Mouse (Mus musculus) brain, embryonic 14.5 days (tissue): Measurements from ENCODE around the gene Olfr638. TPM values are rescaled to one million over a fixed set of nuclear protein-coding genes. Genes with fewer than 3 reads are reported as not detected.
"Not testable (repeated sequence)": the region's sequence is repeated elsewhere in the genome, so short reads cannot be mapped to it uniquely, and the experiment has no call there.

Experiments
- DNase-seq: peaks from one replicate; pipeline ENCODE4 v3.0.0-alpha.2; 2011; ENCODE audit warnings: low read depth
- CTCF ChIP-seq: fragments of 200-500 bp; IDR thresholded peaks from 2 replicates; pipeline ENCODE4 v1.5.1; 2012; ENCODE audit warnings: inconsistent platforms, mild to moderate bottlenecking, moderate library complexity, borderline replicate concordance; ENCODE audit not compliant: insufficient read depth, insufficient read length; ENCODE audit errors: extremely low read depth
- POLR2A ChIP-seq: fragments of 200-500 bp; IDR thresholded peaks from 2 replicates; pipeline ENCODE4 v1.6.1; 2012; ENCODE audit warnings: mild to moderate bottlenecking, inconsistent platforms, borderline replicate concordance; ENCODE audit not compliant: poor library complexity, insufficient read depth, insufficient read length, severe bottlenecking; ENCODE audit errors: extremely low read depth
- polyA plus RNA-seq: library from polyadenylated mRNA; depleted of rRNA; stranded (reverse); fragments of >200 nt; gene quantifications from 2 replicates; pipeline ENCODE4 v1.2.3, GENCODE M21; 2012; rRNA removed

Olfr638 gene
- polyA plus RNA-seq, result not detected in 2 replicates

- TF ChIP-seq POLR2A (no peak), CTCF (no peak)
- DNase-seq, result no peak
Observed at GRCm38 (mm10) chr7:103998446-103998845, at the start of gene Olfr638. Gene Olfr638, plus strand, starts transcription at chr7:103998746.

GRCm38 (mm10) chr7:103966873-103967272 is 31.7 kb upstream of the Olfr638 start:
- not testable (repeated sequence) for DNase-seq

GRCm38 (mm10) chr7:103970852-103971251 is 27.7 kb upstream of the Olfr638 start, which contains the start of gene Olfr635:
Gene Olfr635, plus strand, starts transcription at chr7:103971152.
- no peak for TF ChIP-seq POLR2A
- no peak for TF ChIP-seq CTCF
- DNase-seq, result no peak

GRCm38 (mm10) chr7:103971782-103972181 is 26.8 kb upstream of the Olfr638 start:
- DNase-seq, result no peak
- TF ChIP-seq POLR2A (no peak), CTCF (no peak)

GRCm38 (mm10) chr7:103999124-103999523 is 578 bp downstream of the Olfr638 start:
- DNase-seq, result no peak
- TF ChIP-seq CTCF, result no peak
- TF ChIP-seq POLR2A, result no peak

GRCm38 (mm10) chr7:104017203-104017602 is 18.7 kb downstream of the Olfr638 start, which contains the start of gene Olfr639:
Gene Olfr639, minus strand, starts transcription at chr7:104017303.
- TF ChIP-seq CTCF (no peak), POLR2A (no peak)
- DNase-seq, result no peak

- no peak for DNase-seq
- no peak for TF ChIP-seq POLR2A
- TF ChIP-seq CTCF, result no peak
Observed at GRCm38 (mm10) chr7:104018953-104019352, 20.4 kb downstream of the Olfr638 start.

GRCm38 (mm10) chr7:104021651-104022050 is 23.1 kb downstream of the Olfr638 start:
- TF ChIP-seq CTCF, result no peak
- no peak for TF ChIP-seq POLR2A
- no peak for DNase-seq

GRCm38 (mm10) chr7:104025473-104025872 is 26.9 kb downstream of the Olfr638 start, which contains the start of gene Olfr640:
Gene Olfr640, minus strand, starts transcription at chr7:104025573.
- DNase-seq, result no peak
- TF ChIP-seq POLR2A, result no peak
- TF ChIP-seq CTCF, result no peak

GRCm38 (mm10) chr7:104026978-104027377 is 28.4 kb downstream of the Olfr638 start:
- no peak for DNase-seq
- no peak for TF ChIP-seq CTCF
- TF ChIP-seq POLR2A, result no peak

GRCm38 (mm10) chr7:104035145-104035544 is 36.6 kb downstream of the Olfr638 start, which contains the start of gene Olfr641:
Gene Olfr641, plus strand, starts transcription at chr7:104035445.
- no peak for DNase-seq
- no peak for TF ChIP-seq POLR2A

GRCm38 (mm10) chr7:104050745-104051144 is 52.2 kb downstream of the Olfr638 start:
- no peak for TF ChIP-seq POLR2A
- no peak for TF ChIP-seq CTCF

GRCm38 (mm10) chr7:104052566-104052965 is 54.0 kb downstream of the Olfr638 start, which contains the start of gene Olfr642:
Gene Olfr642, minus strand, starts transcription at chr7:104052666.
- DNase-seq, result no peak
- no peak for TF ChIP-seq POLR2A
- TF ChIP-seq CTCF, result no peak

More at GRCm38 (mm10) chr7:104050745-104051144, 52.2 kb downstream of the Olfr638 start:
- DNase-seq, result no peak

Other genes starting within 250 kb of the Olfr638 start
- not detected in 2 replicates for gene Olfr630, start 241.4 kb upstream of the Olfr638 start, polyA plus RNA-seq
- not detected in 2 replicates for gene Olfr69, start 227.2 kb upstream of the Olfr638 start, polyA plus RNA-seq
- not detected in 2 replicates for gene Olfr68, start 219.0 kb upstream of the Olfr638 start, polyA plus RNA-seq
- not detected in 2 replicates for gene Olfr67, start 206.9 kb upstream of the Olfr638 start, polyA plus RNA-seq
- 1,200 and 1,643 TPM in 2 replicates for gene Hbb-bt, start 184.8 kb upstream of the Olfr638 start, polyA plus RNA-seq
- 4,622 and 5,050 TPM in 2 replicates for gene Hbb-bs, start 170.7 kb upstream of the Olfr638 start, polyA plus RNA-seq
- gene Hbb-bh2, start 158.2 kb upstream of the Olfr638 start, polyA plus RNA-seq, result not detected in 2 replicates
- 4.5 and 6.0 TPM in 2 replicates for gene Hbb-bh1, start 155.6 kb upstream of the Olfr638 start, polyA plus RNA-seq
- 331 and 571 TPM in 2 replicates for gene Hbb-y, start 145.5 kb upstream of the Olfr638 start, polyA plus RNA-seq
- not detected in 2 replicates for gene Olfr66, start 112.5 kb upstream of the Olfr638 start, polyA plus RNA-seq
- gene Olfr64, start 104.3 kb upstream of the Olfr638 start, polyA plus RNA-seq, result not detected in 2 replicates
- not detected in 2 replicates for gene Olfr65, start 95.3 kb upstream of the Olfr638 start, polyA plus RNA-seq
- not detected in 2 replicates for gene Olfr631, start 69.9 kb upstream of the Olfr638 start, polyA plus RNA-seq
- gene Olfr632, start 64.4 kb upstream of the Olfr638 start, polyA plus RNA-seq, result not detected in 2 replicates
- gene Olfr633, start 54.3 kb upstream of the Olfr638 start, polyA plus RNA-seq, result not detected in 2 replicates
- gene Olfr635, start 27.6 kb upstream of the Olfr638 start, polyA plus RNA-seq, result not detected in 2 replicates
- gene Olfr639, start 18.6 kb downstream of the Olfr638 start, polyA plus RNA-seq, result not detected in 2 replicates
- gene Olfr640, start 26.8 kb downstream of the Olfr638 start, polyA plus RNA-seq, result not detected in 2 replicates
- gene Olfr641, start 36.7 kb downstream of the Olfr638 start, polyA plus RNA-seq, result not detected in 2 replicates
- not detected in 2 replicates for gene Olfr642, start 53.9 kb downstream of the Olfr638 start, polyA plus RNA-seq
- gene 4930516K23Rik, start 62.7 kb downstream of the Olfr638 start, polyA plus RNA-seq, result not detected in 2 replicates
- not detected in 2 replicates for gene Olfr644, start 73.1 kb downstream of the Olfr638 start, polyA plus RNA-seq
- gene Olfr645, start 86.7 kb downstream of the Olfr638 start, polyA plus RNA-seq, result not detected in 2 replicates
- not detected in 2 replicates for gene Olfr646, start 106.1 kb downstream of the Olfr638 start, polyA plus RNA-seq
- not detected in 2 replicates for gene Ubqln5, start 131.1 kb downstream of the Olfr638 start, polyA plus RNA-seq
- not detected in 2 replicates for gene Olfr643, start 138.7 kb downstream of the Olfr638 start, polyA plus RNA-seq
- gene Ubqln3, start 144.5 kb downstream of the Olfr638 start, polyA plus RNA-seq, result not detected in 2 replicates
- not detected in 2 replicates for gene Ubqlnl, start 151.8 kb downstream of the Olfr638 start, polyA plus RNA-seq
- gene Olfm5, start 166.1 kb downstream of the Olfr638 start, polyA plus RNA-seq, result not detected in 2 replicates
- 0.08 and 0.10 TPM in 2 replicates for gene Olfr648, start 184.6 kb downstream of the Olfr638 start, polyA plus RNA-seq
- not detected in 2 replicates for gene Olfr649, start 197.2 kb downstream of the Olfr638 start, polyA plus RNA-seq
- gene Trim6, start 220.0 kb downstream of the Olfr638 start, polyA plus RNA-seq, result 0.29 and 0.47 TPM in 2 replicates
- 1.3 and 1.4 TPM in 2 replicates for gene Trim34a, start 245.7 kb downstream of the Olfr638 start, polyA plus RNA-seq